Mouse (Mus musculus): ENCODE data around the gene Mecom. TPM values are rescaled to one million over a fixed set of nuclear protein-coding genes. Genes with fewer than 3 reads are reported as not detected.
A peak's percentile ranks its signal among the peaks of the same experiment; 100 is the strongest.

Mecom gene
- total RNA-seq, 4 experiments from 2014 or later: 2.2 to 5.5 (median 4.5) TPM

DNA sequence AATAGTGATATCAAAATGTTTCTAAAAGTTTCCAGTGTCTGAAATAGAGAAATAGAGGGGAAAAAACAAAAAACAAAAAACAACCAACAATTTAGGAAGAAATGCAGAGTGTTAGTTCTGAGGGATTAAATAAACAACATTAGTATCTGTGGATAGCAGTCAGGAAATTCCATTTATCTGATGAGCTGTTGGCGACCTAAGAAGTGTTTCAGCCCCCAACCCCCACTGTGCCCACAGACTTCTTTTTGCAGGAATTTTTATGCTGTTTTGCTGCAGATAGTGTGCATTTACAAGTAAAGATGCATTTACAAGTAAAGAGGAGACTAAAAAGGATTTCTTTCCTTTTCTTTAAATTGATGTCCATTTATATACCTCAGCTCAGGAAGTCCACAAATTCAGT, 441.9 kb downstream of the Mecom start:
- no peak for DNase-seq (ENCODE audit: low spot score in 2 of 2)

DNA sequence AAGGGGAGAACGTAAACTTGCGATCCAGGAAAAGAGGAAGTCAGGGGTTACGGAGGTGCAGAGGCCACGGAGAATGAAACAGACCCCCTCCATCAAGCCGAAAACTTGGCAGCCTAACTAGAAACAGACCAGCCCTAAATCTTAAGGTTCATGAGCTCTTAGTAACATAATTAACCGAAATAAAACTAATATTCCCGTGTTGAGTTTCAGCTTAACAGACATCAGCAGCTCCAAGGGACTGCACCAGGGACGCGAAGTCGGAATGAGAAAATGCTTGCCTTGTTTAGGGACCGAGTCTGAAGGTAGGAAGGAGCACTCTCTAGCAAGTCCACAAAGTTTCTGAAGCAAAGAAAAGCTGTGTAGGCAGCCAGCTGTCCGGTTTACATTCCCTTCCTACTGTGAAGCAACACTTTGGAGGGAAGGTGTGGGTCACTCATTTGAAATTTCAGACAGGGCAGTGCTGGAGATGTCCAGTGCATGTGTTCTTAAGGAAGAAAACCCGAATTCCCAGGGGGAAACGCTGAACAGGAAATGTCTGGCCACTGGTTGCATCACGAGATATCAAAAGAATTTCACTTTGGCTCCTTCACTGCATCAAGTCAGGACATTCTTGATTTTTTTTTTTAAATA, 442.5 kb downstream of the Mecom start:
- no peak for DNase-seq (ENCODE audit: low spot score in 2 of 2)

DNA sequence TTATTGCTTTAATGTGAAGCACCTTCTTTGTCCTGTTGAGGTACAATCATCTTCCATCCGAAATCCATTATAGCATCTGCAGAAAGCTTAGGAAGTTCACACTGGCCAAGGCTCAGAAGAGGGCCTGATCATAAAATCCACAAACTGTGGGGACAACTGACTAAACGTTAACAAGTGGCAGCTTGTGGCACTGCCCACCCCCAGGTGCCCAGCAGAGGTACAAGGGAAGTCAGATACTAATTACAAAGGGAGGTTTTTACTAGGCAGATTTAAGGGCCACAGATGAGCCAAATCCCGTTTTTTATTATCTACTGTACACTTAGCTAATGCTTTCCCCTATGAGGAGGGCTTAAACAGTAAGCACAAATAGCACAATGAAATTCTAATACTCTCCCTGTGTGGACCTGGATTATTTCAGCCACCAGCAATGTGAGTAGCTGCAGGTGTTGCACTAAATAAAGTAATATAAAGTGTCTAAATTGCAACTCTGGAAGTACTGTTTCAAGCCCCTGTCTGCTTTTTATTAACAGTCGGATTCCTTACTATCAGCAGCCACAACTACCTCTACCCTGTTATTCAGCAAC, 443.2 kb downstream of the Mecom start:
- no peak for DNase-seq (ENCODE audit: low spot score in 2 of 2)

DNA sequence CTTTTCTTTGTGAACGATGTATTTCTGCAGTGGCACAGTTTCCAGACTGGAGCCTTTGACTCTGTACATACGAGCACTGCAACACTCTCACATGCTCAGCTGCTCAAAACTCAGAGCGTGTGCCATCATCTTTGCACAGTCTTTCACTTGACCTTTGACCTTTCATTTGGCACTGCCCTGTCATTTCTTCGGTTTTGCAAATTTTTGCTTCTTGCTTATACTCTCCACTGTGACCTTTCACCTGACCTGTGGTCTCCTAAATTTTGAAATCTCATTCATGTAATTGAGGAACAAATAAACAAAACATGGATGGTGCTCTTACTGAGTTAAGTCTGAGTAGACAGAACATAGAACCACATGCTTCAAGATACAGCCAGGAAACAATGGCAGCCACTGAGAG, 446.7 kb downstream of the Mecom start:
- DNase-seq (ENCODE audit: low spot score in 2 of 2): no peak

DNA sequence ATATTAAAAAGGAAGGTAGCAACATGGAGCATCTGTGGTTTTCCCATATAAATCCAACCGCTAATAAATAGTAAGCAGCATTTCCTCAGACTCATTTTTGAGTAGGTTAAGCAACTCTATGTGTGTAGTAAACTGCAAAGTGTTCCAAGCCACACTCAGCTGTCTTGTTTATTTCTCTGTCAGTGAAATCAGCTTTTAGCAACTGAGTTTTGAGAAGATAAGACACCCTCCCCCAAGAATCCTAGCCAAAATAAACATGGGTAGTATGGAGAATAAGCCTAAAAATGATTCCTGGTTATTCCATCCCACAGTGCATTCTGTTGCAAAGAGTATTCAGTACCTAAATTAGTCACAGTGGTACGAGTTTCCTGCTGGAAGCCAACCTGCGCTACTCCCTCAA, 450.1 kb downstream of the Mecom start:
- DNase-seq (ENCODE audit: low spot score in 2 of 2): no peak

DNA sequence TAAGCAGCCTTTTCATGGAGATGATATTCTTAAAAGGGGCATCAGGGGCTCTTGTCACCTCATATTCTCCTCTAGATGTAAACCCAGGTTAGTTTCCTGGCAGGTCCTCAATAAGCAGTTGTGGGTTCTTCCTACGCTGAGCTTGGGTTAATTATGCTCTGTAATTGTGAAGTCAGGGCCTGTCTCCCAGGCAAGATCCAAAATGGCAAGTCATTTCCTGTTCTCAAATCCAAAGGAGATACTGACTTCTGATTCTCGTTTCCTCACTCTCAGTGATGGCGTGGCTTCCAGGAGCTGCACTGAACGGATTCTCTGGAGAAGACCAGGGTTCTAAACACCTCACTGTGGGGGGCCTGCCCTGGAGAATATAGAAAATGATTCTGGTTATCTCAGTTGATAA, 450.7 kb downstream of the Mecom start:
- no peak for DNase-seq (ENCODE audit: low spot score in 2 of 2)

DNA sequence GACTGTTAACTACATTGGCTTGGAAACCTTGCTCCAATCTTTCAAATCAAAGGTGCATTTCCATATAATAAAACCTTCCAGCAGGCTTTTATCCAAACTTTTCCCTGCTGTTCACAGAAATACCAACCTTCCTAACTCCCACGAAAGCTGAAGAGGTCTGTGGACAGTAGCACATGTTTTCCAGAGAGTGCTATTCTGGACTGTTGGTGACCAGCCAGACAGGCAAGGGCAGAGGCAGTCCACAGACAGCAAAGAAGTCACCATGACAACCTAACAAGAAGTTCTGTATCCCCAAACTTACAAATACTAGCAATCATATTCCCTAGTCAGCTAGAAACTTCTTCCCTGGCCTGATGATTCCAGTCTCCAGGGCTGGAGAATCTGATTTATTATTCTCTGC, 454.8 kb downstream of the Mecom start:
- no peak for DNase-seq (ENCODE audit: low spot score in 2 of 2)

DNA sequence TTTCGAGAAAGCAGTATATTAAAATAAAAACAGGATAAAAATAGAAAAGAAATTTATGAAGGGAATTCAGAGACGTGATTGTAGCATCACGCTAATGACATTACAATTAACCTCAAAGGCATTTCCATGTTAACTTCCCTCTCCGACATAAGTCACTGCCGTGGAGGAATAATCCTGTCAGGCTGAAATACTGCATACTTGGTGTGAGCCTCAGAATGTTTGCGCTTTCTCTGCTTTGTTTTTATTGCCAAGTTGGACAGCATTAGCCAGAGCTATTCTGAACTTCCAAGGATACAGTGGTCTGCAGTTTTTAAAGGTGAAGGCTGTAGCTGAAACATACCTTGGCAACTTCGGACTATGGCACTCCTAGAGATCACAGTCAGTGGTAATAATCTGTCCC, 455.3 kb downstream of the Mecom start:
- DNase-seq (ENCODE audit: low spot score in 2 of 2): no peak

DNA sequence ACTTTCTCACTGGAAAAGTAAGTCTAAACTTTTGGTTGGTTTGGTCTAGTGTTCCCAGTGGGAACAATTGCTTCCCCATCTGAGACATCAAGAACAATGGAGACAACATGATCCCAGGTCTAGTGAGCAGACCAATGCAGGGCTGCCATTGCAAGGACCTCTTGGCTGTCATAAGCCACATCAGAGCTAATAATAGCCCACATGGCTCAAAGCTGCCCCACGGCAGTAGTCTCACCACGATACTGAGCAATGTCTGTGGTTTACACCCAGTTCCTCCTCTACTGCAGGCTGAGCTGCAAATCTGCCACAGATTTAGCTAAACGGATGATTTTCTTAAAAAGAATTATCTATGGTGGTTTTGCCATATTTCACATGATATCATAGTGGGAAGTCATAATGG, 455.9 kb downstream of the Mecom start:
- DNase-seq (ENCODE audit: low spot score in 2 of 2): no peak

DNA sequence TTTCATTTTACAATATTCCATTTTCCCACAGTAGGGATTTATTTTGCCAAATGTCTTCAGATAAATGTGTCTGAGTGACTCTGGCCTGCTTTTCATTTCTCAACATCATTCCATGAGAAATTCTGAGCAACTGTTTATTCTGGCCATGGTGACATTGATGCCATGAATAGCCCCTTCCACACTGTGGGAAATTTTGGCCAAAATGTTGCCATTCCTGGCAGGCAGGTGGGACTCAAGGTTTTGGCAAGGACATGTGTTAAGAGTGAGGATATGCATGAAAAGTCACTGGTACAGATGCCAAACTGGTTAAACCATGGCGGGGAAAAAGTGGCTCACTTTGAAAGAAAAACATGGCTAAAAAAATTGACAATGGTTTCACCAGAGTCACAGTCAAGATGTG, 456.4 kb downstream of the Mecom start:
- DNase-seq (ENCODE audit: low spot score in 2 of 2): no peak

DNA sequence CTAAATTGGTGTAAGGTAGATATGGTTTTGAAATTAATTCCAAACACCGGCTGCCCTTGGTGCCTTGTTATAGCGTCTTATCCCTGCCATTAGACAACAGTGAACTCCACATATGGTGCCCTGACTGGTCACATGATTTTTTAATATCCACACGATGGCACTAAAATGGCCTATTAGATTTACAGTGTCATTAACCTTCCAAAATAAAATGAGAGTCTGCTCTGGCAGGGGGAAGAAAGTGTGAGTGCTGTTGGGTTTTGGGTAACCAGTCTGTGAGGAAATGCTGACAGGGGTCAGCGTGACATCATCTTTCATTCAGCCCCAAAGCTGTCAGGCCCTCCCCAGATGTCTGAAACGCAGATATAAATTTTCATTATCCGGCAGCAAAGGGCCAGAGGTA, 461.7 kb downstream of the Mecom start:
- no peak for DNase-seq (ENCODE audit: low spot score in 2 of 2)

DNA sequence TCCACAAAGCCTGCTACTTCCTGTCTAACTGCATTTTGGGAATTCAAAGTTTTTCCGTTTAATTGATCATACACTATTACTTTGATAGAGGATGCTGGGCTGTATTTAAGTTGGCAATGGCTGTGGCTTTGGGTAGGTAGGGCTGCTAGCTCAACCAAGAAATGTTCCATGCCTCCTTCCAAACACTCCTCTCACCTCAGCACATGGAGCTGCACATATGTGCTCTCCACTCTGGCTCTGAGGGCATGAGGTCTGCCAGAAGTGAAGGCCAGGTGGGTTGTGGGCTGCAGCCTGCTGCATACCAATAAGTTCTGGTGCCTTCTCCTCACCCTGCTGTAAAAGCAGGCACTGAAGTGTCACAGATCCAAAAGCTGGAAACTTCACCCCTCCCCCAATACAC, 464.0 kb downstream of the Mecom start:
- no peak for DNase-seq (ENCODE audit: low spot score in 2 of 2)

DNA sequence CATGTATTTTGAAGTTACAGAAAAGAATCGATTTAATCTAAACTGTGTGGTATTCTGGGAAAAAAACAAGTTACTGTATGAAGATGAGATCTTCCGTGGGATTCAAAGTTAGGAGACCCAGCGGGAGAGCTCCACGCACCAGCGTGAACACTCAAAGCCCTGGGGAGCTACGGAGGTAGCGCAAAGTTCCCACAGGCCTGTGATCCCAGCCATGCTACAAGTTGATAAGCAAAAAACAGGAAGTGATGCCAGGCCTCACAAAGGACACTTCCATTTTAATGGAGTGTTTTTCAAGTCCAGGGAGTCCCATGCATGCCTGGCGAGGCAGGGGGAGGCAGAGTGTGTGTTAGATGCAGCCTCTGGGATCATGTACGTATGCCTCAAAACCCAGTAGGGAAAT, 464.5 kb downstream of the Mecom start:
- DNase-seq (ENCODE audit: low spot score in 2 of 2): no peak

DNA sequence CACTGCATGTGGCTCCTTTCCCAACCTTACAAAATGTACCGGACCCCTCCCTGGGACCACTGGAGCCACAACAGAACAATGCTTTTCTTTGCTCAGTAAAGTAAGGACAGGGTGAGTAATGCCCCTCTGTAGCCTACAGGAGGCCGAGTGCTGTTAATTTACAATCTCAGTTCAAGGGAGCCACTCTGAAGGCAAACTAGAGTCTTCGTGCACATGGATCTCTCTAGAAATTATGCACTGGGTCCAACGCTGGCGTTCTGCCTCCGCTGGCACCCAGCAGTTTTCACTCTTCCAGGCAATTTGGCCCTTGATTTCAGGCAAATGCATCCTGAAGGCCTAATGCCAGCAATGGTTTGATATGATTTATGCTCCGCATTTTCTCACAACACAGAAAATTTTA, 467.0 kb downstream of the Mecom start:
- peak in 1 of 2 experiments; percentile 2 for DNase-seq (ENCODE audit: low spot score in 2 of 2)

DNA sequence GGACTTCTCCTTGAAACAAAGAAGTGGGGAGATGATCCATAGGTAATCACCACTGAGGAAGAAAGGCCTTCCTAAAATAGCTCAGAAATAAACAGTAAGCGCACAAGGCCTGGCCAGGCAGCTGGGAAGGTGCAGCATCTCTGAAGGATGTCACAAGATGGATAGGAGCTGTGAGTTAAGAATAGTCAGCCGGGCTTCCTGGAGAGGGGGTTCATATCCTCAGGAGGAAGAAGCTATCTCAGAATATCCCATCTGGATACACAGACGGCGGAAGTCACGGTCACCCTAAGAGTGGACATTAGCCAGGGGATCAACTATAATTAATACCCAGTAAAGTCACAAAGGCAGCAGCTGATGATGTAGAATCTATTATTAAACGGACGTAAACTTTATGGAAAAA, 471.3 kb downstream of the Mecom start:
- no peak for DNase-seq (ENCODE audit: low spot score in 2 of 2)

DNA sequence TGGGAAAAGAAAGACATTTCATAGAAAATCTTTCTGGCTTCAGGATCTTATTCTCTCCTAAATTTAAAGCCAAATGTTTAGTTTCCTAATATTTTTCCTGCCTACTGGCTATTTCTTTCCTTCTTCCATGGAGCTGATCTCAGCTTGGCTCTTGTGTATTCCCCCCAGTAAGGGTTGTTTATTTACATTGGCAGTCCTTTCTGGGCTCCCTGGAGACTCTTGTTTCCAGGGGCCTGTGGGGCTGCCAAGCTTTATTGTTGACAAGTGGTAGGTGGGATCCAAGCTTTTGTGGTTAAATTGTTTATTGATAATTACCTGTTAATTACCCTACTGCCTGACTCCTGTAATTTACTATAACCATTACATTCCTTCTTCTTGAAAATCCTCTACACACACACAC, 476.5 kb downstream of the Mecom start:
- DNase-seq (ENCODE audit: low spot score in 2 of 2): no peak

DNA sequence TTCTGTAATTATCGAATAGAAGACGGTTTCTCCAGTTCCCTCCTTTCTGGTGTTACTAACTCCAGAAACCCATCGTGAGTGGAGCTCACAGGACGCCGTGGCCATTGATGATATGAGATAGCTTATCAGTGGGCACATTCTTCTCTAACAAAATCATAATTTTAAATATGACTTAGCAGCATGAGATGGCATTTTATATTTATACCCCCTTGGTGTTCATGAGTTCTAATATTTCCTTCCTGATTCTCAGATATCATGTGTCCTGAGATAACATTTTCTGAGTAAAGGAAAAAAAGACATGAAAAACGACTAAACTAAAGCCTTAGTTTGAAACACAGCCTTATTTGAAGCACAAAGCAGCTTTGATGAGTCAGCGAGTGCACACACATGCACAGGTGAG, 481.3 kb downstream of the Mecom start:
- DNase-seq (ENCODE audit: low spot score in 2 of 2): no peak

DNA sequence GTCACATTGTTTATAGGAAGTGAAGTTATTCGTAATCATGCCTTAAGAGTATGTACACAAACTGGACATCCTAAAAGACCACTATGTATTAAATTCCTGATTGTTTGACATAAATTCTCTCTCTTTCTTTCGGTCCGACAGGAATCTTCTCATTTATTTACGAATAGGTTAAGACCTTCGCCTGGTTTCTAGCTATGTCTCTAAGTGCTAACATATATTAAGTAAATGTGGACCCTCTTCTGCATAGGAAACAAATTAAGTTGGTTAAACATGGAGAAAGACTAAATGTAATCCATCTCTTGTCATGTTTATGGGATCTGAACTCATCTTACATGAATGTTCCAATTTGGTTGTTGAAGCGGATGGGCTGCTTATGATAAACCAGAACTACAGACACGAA, 487.8 kb downstream of the Mecom start:
- DNase-seq (ENCODE audit: low spot score in 2 of 2): no peak

DNA sequence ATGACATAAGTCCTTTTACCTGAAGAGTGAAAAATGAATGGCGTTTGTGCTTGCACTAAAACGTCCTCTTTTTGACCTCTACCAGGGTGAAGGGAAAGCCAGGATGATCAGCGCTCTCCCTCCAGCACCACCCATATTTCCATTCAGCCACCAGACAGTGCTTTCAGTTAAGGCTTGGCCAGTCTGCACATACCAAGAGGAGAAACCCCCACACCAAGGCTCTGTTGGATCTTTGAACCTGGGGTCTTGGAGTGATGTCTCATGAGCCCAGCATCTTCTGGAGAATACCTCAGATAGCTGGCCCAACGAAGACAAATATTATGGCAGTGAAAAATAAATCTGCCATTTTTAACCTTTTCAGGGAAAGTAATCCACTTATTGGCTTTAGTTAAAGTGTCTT, 488.2 kb downstream of the Mecom start:
- no peak for DNase-seq (ENCODE audit: low spot score in 2 of 2)

DNA sequence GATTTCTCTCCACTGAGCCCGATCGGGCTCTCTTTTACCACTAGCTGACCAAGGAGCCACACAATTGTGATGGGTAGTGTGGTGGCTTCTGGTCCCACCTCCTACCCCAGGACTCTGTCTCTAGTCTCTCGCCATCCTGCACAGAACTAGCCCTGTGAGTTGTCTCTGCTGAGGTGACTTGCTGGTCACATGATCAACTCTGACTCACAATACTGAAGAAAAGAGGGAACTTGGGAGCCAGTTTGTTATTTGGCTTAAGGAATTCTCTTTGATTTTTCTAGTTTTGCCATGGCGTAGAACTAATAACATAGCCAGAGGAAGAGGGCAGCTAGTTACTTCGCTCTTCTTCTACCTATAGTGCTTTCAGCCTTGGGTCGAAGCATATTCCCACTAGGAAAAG, 496.5 kb downstream of the Mecom start:
- DNase-seq (ENCODE audit: low spot score in 2 of 2): no peak

DNA sequence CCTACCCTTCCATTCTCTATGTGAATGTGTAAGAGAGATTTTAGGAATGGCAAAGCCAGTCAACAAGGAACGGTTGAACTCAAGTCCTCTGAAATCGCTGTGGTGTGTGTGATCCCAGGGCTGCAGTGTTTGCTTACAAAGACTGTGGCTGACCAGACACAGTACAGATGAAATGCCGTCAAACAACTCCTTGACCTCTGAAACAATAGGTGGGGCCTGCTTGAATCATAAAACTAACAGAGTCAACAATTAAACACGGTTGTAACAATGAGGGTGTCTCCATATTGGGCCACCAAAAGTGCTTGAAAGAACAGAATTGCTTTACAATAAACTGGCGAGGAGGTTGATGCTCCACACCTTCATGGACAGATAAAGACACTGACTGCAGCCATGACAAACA, 497.0 kb downstream of the Mecom start:
- no peak for DNase-seq (ENCODE audit: low spot score in 2 of 2)

DNA sequence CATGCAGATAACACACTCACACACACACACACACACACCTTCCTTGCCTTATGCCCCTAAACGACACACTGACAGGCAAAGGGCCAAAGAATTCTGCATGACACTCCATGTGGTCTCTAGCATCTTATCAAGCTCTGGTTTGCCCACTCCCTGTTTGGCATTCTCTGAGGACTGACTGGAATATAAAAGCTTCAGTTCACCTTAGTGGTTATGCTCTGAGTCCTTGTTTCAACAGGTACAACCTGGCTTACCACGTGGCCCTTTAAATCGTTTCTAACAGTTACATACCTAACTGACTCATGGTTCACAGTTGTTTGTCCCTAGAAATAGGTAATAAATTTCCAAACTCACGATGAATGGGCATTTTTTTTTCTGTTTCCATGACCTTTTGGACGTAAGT, 499.0 kb downstream of the Mecom start:
- DNase-seq (ENCODE audit: low spot score in 2 of 2): no peak

DNA sequence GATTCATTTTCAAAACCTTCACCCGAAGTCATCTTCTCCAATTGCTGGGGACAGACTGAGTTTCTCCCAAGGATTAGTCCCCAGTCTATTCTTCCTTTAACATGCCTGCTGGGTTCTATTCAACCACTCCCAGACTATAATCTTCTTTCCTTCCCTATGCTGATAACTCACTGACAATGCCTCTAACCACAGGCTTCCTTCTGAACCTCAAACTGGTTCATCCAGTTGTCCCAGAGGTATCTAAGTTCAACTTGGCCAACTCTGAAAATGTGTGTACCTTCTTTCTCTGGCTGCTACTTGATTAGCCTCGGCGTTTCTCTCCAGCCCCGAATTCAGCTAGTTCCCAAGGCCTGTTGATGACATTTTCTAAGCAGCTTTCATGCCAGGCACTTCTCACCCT, 499.7 kb downstream of the Mecom start:
- DNase-seq (ENCODE audit: low spot score in 2 of 2): no peak

DNA sequence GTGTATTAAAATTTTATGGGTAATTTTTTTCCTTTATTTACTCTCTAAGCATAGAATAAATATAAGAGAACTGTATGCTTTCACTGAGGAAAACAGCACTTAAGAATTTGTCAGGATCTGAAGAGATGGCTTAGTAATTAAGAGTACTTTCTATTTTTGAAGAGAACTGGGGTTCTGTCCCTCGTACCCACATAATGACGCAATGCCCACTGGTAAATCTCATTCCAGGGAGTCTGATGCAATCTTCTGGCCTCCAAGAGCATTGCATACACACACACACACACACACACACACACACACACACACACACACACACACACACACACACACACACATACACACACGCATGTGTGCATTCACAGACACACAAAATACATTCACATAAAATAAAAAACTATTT, 504.3 kb downstream of the Mecom start:
- DNase-seq (ENCODE audit: low spot score in 2 of 2): no peak
